Mouse (Mus musculus): Measurements from ENCODE around the gene 1700029F12Rik. TPM values are rescaled to one million over a fixed set of nuclear protein-coding genes. Genes with fewer than 3 reads are reported as not detected.

1700029F12Rik gene
- total and polyA plus RNA-seq, 3 experiments = not detected

GRCm38 (mm10) chr13:97051158-97051557 is 17.0 kb upstream of the 1700029F12Rik start:
- TF ChIP-seq IRF4 (IDR thresholded peaks at IDR 0.05; ENCODE audit: low read depth, low read length) = no peak
- TF ChIP-seq ZKSCAN1 (IDR thresholded peaks at IDR 0.05; ENCODE audit: borderline replicate concordance, low read depth, low read length) = no peak
- Histone ChIP-seq H3K4me3 (replicated peaks in 1 of 3; ENCODE audit: low read depth in 2 of 3, low read length in 2 of 3, poor library complexity in 1 of 3) (no peak overlapping the region), H3K27ac (ENCODE audit: insufficient read depth, low read depth) (no peak overlapping the region), H3K27me3 (replicated peaks) (no peaks in the 10 kb centered on the region), H3K4me1 (ENCODE audit: control insufficient read depth in 1 of 2, insufficient read depth in 2 of 2) (no peaks in the 10 kb centered on the region), H3K4me2 (ENCODE audit: insufficient read depth, low read depth, poor library complexity, severe bottlenecking) (no peak overlapping the region), H3K9ac (ENCODE audit: insufficient read depth, low read depth) (no peak overlapping the region), H3K9me3 (replicated peaks; ENCODE audit: low read length) (no peaks in the 10 kb centered on the region), H3K79me2 (replicated peaks; ENCODE audit: control insufficient read depth, extremely low read depth, insufficient read depth, poor library complexity, severe bottlenecking) (no peaks in the 10 kb centered on the region), H3K36me3 (replicated peaks in 1 of 2; ENCODE audit: control insufficient read depth in 1 of 2, insufficient read depth in 1 of 2, low read length in 1 of 2) (no peaks in the 10 kb centered on the region)
- DNase-seq (ENCODE audit: extremely low read depth) = no peak
- in situ Hi-C loops (cut with MboI; ENCODE audit: low pct_ligation_motif_present, low pct_unique_long_range_greater_than_20kb, low sequenced_read_pairs) (no loop called here), dilution Hi-C loops (cut with MboI; ENCODE audit: extremely low pct_ligation_motif_present, extremely low pct_unique_long_range_greater_than_20kb, low sequenced_read_pairs) (no loop called here)

- H3K27ac ChIP-seq (ENCODE audit: insufficient read depth, low read depth) = no peak overlapping the region
- no peaks in the 10 kb centered on the region for H3K79me2 ChIP-seq (replicated peaks; ENCODE audit: control insufficient read depth, extremely low read depth, insufficient read depth, poor library complexity, severe bottlenecking)
- H3K9ac ChIP-seq (ENCODE audit: insufficient read depth, low read depth) = no peak overlapping the region
- dilution Hi-C loops (cut with MboI; ENCODE audit: extremely low pct_ligation_motif_present, extremely low pct_unique_long_range_greater_than_20kb, low sequenced_read_pairs) (no loop called here), in situ Hi-C loops (cut with MboI; ENCODE audit: low pct_ligation_motif_present, low pct_unique_long_range_greater_than_20kb, low sequenced_read_pairs) (no loop called here)
- no peaks in the 10 kb centered on the region for H3K9me3 ChIP-seq (replicated peaks; ENCODE audit: low read length)
- no peaks in the 10 kb centered on the region for H3K4me1 ChIP-seq (ENCODE audit: control insufficient read depth in 1 of 2, insufficient read depth in 2 of 2)
- H3K36me3 ChIP-seq (replicated peaks in 1 of 2; ENCODE audit: control insufficient read depth in 1 of 2, insufficient read depth in 1 of 2, low read length in 1 of 2) = no peaks in the 10 kb centered on the region
- no peak overlapping the region for H3K4me3 ChIP-seq (replicated peaks in 1 of 3; ENCODE audit: low read depth in 2 of 3, low read length in 2 of 3, poor library complexity in 1 of 3)
- no peak for DNase-seq (ENCODE audit: extremely low read depth)
- no peak for TF ChIP-seq ZKSCAN1 (IDR thresholded peaks at IDR 0.05; ENCODE audit: borderline replicate concordance, low read depth, low read length)
- no peak for TF ChIP-seq UBTF (IDR thresholded peaks at IDR 0.05; ENCODE audit: low read depth, low read length)
- no peak for TF ChIP-seq E2F4 (IDR thresholded peaks at IDR 0.05; ENCODE audit: insufficient replicate concordance, low read depth, low read length)
- no peak for TF ChIP-seq BHLHE40 (IDR thresholded peaks at IDR 0.05; ENCODE audit: low read depth, low read length)
- no peak for TF ChIP-seq RAD21 (IDR thresholded peaks at IDR 0.05; ENCODE audit: low read depth, low read length)
- no peak for TF ChIP-seq POLR2AphosphoS2 (IDR thresholded peaks at IDR 0.05; ENCODE audit: low read depth, low read length)
- TF ChIP-seq ZMIZ1 (IDR thresholded peaks at IDR 0.05; ENCODE audit: low read depth, low read length) = no peak
- no peak for TF ChIP-seq CTCF (conservative IDR thresholded peaks at IDR 0.05 in 1 of 2, IDR thresholded peaks at IDR 0.05 in 1 of 2; ENCODE audit: low read depth in 2 of 2, low read length in 2 of 2)
- TF ChIP-seq IRF4 (IDR thresholded peaks at IDR 0.05; ENCODE audit: low read depth, low read length) = no peak
- TF ChIP-seq JUND (conservative IDR thresholded peaks at IDR 0.05; ENCODE audit: low read depth, low read length) = no peak
- TF ChIP-seq USF2 (conservative IDR thresholded peaks at IDR 0.05; ENCODE audit: low read depth, low read length) = no peak
- no peak for TF ChIP-seq TBP (conservative IDR thresholded peaks at IDR 0.05; ENCODE audit: low read depth, low read length)
- no peak for TF ChIP-seq ZC3H11A (IDR thresholded peaks at IDR 0.05; ENCODE audit: low read depth, low read length)
- no peak for TF ChIP-seq PAX5 (IDR thresholded peaks at IDR 0.05; ENCODE audit: low read length)
- no peaks in the 10 kb centered on the region for H3K27me3 ChIP-seq (replicated peaks)
- H3K4me2 ChIP-seq (ENCODE audit: insufficient read depth, low read depth, poor library complexity, severe bottlenecking) = no peak overlapping the region
Measured at GRCm38 (mm10) chr13:97030075-97030474, 4.1 kb downstream of the 1700029F12Rik start.

- in situ Hi-C loops (cut with MboI; ENCODE audit: low pct_ligation_motif_present, low pct_unique_long_range_greater_than_20kb, low sequenced_read_pairs) = no loop called here
- dilution Hi-C loops (cut with MboI; ENCODE audit: extremely low pct_ligation_motif_present, extremely low pct_unique_long_range_greater_than_20kb, low sequenced_read_pairs) = no loop called here
- Histone ChIP-seq H3K4me3 (replicated peaks in 1 of 3; ENCODE audit: low read depth in 2 of 3, low read length in 2 of 3, poor library complexity in 1 of 3) (no peak overlapping the region), H3K4me1 (ENCODE audit: control insufficient read depth in 1 of 2, insufficient read depth in 2 of 2) (no peaks in the 10 kb centered on the region), H3K27me3 (replicated peaks) (no peaks in the 10 kb centered on the region), H3K4me2 (ENCODE audit: insufficient read depth, low read depth, poor library complexity, severe bottlenecking) (no peak overlapping the region), H3K79me2 (replicated peaks; ENCODE audit: control insufficient read depth, extremely low read depth, insufficient read depth, poor library complexity, severe bottlenecking) (no peaks in the 10 kb centered on the region), H3K9me3 (replicated peaks; ENCODE audit: low read length) (no peaks in the 10 kb centered on the region), H3K9ac (ENCODE audit: insufficient read depth, low read depth) (no peak overlapping the region), H3K27ac (ENCODE audit: insufficient read depth, low read depth) (no peak overlapping the region), H3K36me3 (replicated peaks in 1 of 2; ENCODE audit: control insufficient read depth in 1 of 2, insufficient read depth in 1 of 2, low read length in 1 of 2) (no peaks in the 10 kb centered on the region)
- TF ChIP-seq USF1 (IDR thresholded peaks at IDR 0.05; ENCODE audit: low read depth, low read length) (no peak), IRF4 (IDR thresholded peaks at IDR 0.05; ENCODE audit: low read depth, low read length) (no peak), SMC3 (IDR thresholded peaks at IDR 0.05; ENCODE audit: low read depth, low read length) (no peak), CHD1 (IDR thresholded peaks at IDR 0.05; ENCODE audit: low read depth, low read length) (no peak), MXI1 (IDR thresholded peaks at IDR 0.05; ENCODE audit: low read depth, low read length) (no peak), RAD21 (IDR thresholded peaks at IDR 0.05; ENCODE audit: low read depth, low read length) (no peak), UBTF (IDR thresholded peaks at IDR 0.05; ENCODE audit: low read depth, low read length) (no peak), MAX (IDR thresholded peaks at IDR 0.05; ENCODE audit: low read length) (no peak), JUN (IDR thresholded peaks at IDR 0.05; ENCODE audit: insufficient read depth, low read depth, low read length) (no peak)
- DNase-seq (ENCODE audit: extremely low read depth) = no peak
Measured at GRCm38 (mm10) chr13:97021906-97022305, 12.3 kb downstream of the 1700029F12Rik start.

Data from CH12.LX (cell line).